8 mouse cellular contexts compared by ENCODE assay signal in the genomic region with DNA sequence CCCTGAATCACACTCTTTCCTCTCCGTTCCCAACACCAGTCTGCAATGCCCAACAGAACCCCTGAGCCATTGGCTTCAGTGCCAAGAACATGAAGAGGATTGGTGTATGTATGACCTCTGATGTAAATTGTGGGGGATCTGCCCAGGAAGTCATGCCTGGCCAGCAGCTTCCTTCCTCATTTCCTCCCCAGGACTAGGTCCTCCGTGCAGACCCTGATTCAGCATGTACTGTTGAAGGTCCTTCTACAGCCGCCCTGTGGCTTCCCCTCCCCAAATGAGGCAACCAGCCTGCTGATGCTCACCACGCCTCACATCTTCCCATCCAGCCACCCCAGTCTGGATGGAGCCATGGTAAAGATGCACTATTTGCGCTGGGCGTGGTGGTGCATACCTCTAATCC. TPM values are rescaled to one million over a fixed set of nuclear protein-coding genes. Genes with fewer than 3 reads are reported as not detected.
DNase-seq lines count a peak whose midpoint lies in the region; ATAC-seq and TF ChIP-seq lines count a peak whose summit lies in the region.

A gene (minus strand): TSS at position 83 of the 400 bp plus-strand sequence.

- 0 out of 2 replicates have a peak, but pooled peaks cover 3% of the 10 kb centered on the region for H3K4me1 ChIP-seq in kidney, embryonic 16.5 days (ENCODE audit: insufficient read depth, low read length)
- no peaks in the 10 kb centered on the region for H3K4me1 ChIP-seq in forebrain, embryonic 15.5 days
- H3K4me1 ChIP-seq in stomach, postnatal 0 days (replicated peaks; ENCODE audit: control insufficient read depth, insufficient read depth), result no peaks in the 10 kb centered on the region; the same call in 1 of the 2 replicates

- WGBS in kidney, embryonic 16.5 days, result 73% methylated on average over 6 of the region's 6 CpGs
- 86% methylated on average over 6 of the region's 6 CpGs for WGBS in forebrain, embryonic 15.5 days
- 80% methylated on average over 6 of the region's 6 CpGs for WGBS in stomach, postnatal 0 days

- H3K9me3 ChIP-seq in kidney, embryonic 16.5 days (ENCODE audit: low read length), result no peaks in the 10 kb centered on the region
- no peaks in the 10 kb centered on the region for H3K9me3 ChIP-seq in forebrain, embryonic 15.5 days
- H3K9me3 ChIP-seq in stomach, postnatal 0 days (ENCODE audit: control insufficient read depth, low read length), result no peaks in the 10 kb centered on the region

- intact Hi-C loops in gastrocnemius, postnatal 36 days (cut with DNase I), result no loop called here

- H3K9ac ChIP-seq in kidney, embryonic 16.5 days (replicated peaks; ENCODE audit: low read length), result no peak within 1 kb of the TSS
- peak within 1 kb of the TSS; percentile 53 for H3K9ac ChIP-seq in forebrain, embryonic 15.5 days (replicated peaks)
- H3K9ac ChIP-seq in stomach, postnatal 0 days (ENCODE audit: low read length), result no peak within 1 kb of the TSS

- H3K27me3 ChIP-seq in kidney, embryonic 16.5 days (ENCODE audit: insufficient read depth, low read length), result peaks cover 25% of the 10 kb centered on the region
- no peaks in the 10 kb centered on the region for H3K27me3 ChIP-seq in forebrain, embryonic 15.5 days
- H3K27me3 ChIP-seq in stomach, postnatal 0 days (ENCODE audit: control insufficient read depth, insufficient read depth, low read length), result no peaks in the 10 kb centered on the region

- H3K4me2 ChIP-seq in kidney, embryonic 16.5 days (replicated peaks; ENCODE audit: low read depth, low read length), result peak within 1 kb of the TSS; percentile 50
- peak within 1 kb of the TSS; percentile 72 for H3K4me2 ChIP-seq in forebrain, embryonic 15.5 days (replicated peaks)
- peak within 1 kb of the TSS; percentile 45 for H3K4me2 ChIP-seq in stomach, postnatal 0 days (replicated peaks; ENCODE audit: low read depth)

- no peak within 1 kb of the TSS for H3K27ac ChIP-seq in kidney, embryonic 16.5 days (ENCODE audit: low read length)
- no peak within 1 kb of the TSS for H3K27ac ChIP-seq in forebrain, embryonic 15.5 days (replicated peaks)
- H3K27ac ChIP-seq in stomach, postnatal 0 days (replicated peaks), result no peak within 1 kb of the TSS

- no peak for TF ChIP-seq CTCF in stomach, postnatal 0 days (IDR thresholded peaks at IDR 0.05; ENCODE audit: low read depth)

- ATAC-seq in kidney, embryonic 16.5 days (ENCODE audit: low FRiP score, low TSS enrichment), result no peak
- ATAC-seq in forebrain, embryonic 15.5 days (replicated peaks), result no peak
- no peak for ATAC-seq in stomach, postnatal 0 days (ENCODE audit: low FRiP score, low TSS enrichment)

- no peak for DNase-seq in kidney, adult 18-20 months
- no peak for DNase-seq in layer of hippocampus, postnatal 25 days (ENCODE audit: extremely low spot score in 1 of 2, low spot score in 1 of 2)
- peak; percentile 61 for DNase-seq in lung, postnatal 36 days
- no peak for DNase-seq in stomach, postnatal 0 days (ENCODE audit: low spot score)
- no peak for DNase-seq in gastrocnemius, postnatal 36 days
- no peak for DNase-seq in testis, postnatal 10 days (ENCODE audit: low spot score)

- no peaks in the 10 kb centered on the region for H3K36me3 ChIP-seq in kidney, embryonic 16.5 days (ENCODE audit: insufficient read depth, low read length)
- H3K36me3 ChIP-seq in forebrain, embryonic 15.5 days, result no peaks in the 10 kb centered on the region
- no peaks in the 10 kb centered on the region for H3K36me3 ChIP-seq in stomach, postnatal 0 days (ENCODE audit: control insufficient read depth, insufficient read depth, low read length)

- no peak for TF ChIP-seq EP300 in stomach, postnatal 0 days (optimal IDR thresholded peaks at IDR 0.05)

- peak within 1 kb of the TSS; percentile 26 for H3K4me3 ChIP-seq in kidney, embryonic 16.5 days (ENCODE audit: low read length)
- H3K4me3 ChIP-seq in forebrain, embryonic 15.5 days, result peak within 1 kb of the TSS; percentile 45
- H3K4me3 ChIP-seq in stomach, postnatal 0 days (ENCODE audit: low read depth, low read length), result peak within 1 kb of the TSS; percentile 8; the same call in 1 of the 2 replicates

RNA-seq across cellular contexts. Expression of the gene that starts here (rescaled TPM):
- polyA plus RNA-seq in kidney, embryonic 16.5 days (2015; fragmentation: Nextera tagmentation; extraction: Ambion mirVana), result 0.59 and 0.95 TPM in 2 replicates
- 2.6 and 2.8 TPM in 2 replicates for polyA plus RNA-seq in forebrain, embryonic 15.5 days (2015; fragmentation: Nextera tagmentation; extraction: Ambion mirVana)
- 10 to 100 TPM; 33.2 to 40.4 TPM for total RNA-seq in layer of hippocampus, postnatal 25 days (2021)
- polyA plus RNA-seq in stomach, postnatal 0 days (2015; fragmentation: Nextera tagmentation; extraction: Ambion mirVana), result 0.61 and 0.85 TPM in 2 replicates
- under 1 TPM; 0.10 to 0.89 TPM for total RNA-seq in gastrocnemius, postnatal 36 days (2021)

Comparison
In these comparisons a context has a peak if more than half of its experiments do, and no peak if none do; other contexts are left out.
1. RNA of the gene that starts here (total RNA-seq): 33.2 to 40.4 TPM in layer of hippocampus, postnatal 25 days; 0.10 to 0.89 TPM in gastrocnemius, postnatal 36 days; every median in the first group is over 10 times any median in the second.
2. Peak in every context shown above with its lines, with median percentiles within 50 percentile points of each other: H3K4me2 ChIP-seq and H3K4me3 ChIP-seq.